In the genomic region with DNA sequence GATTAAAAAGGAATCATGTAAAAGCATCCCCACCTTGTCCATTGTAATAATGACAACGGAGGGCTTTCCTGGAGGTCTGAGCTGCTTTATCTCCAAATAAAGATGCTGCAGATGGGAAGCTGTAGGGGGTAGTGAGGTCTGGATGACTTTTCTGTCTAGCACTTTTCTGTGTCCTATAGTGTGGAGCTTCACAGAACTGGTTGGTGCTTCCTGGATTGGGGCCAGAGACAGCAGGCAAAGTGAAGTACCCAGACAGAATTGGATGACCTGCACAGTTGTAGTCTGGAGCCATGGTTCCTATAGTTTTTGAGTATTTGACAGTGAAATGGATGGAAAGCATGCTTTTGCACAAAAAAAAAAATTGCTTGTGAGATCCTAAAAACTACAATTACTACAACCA, we compare ENCODE assay signal across 15 mouse cellular contexts.
"Had no signal": no experiment of that assay in that cellular context is flagged by ENCODE, and none has a peak within 500 bp of the region (broad histone marks: within the 10 kb centered on the region; RNA-seq: fewer than 3 reads in every experiment).

No protein-coding gene starts in this region.

- H3K9ac ChIP-seq: limb, embryonic 15.5 days; liver, embryonic 12.5 days; lung, embryonic 14.5 days; stomach, embryonic 15.5 days had no signal

- H3K9me3 ChIP-seq: limb, embryonic 15.5 days; liver, embryonic 12.5 days; megakaryocyte, embryonic 14.5 days; stomach, embryonic 15.5 days had no signal

- H3K4me2 ChIP-seq: limb, embryonic 15.5 days; liver, embryonic 12.5 days; lung, embryonic 14.5 days; midbrain, embryonic 11.5 days; stomach, embryonic 15.5 days had no signal

- ATAC-seq: liver, embryonic 12.5 days; midbrain, embryonic 16.5 days had no signal

- H3K4me1 ChIP-seq: limb, embryonic 15.5 days; liver, embryonic 12.5 days; megakaryocyte, embryonic 14.5 days; stomach, embryonic 15.5 days had no signal

- H3K27ac ChIP-seq: layer of hippocampus, adult 2 months; limb, embryonic 15.5 days; liver, embryonic 12.5 days; macrophage; stomach, embryonic 15.5 days had no signal

- H3K36me3 ChIP-seq: limb, embryonic 15.5 days; liver, embryonic 12.5 days; stomach, embryonic 15.5 days had no signal

- DNase-seq: kidney, postnatal 10 days; kidney, postnatal 4 days; lung, embryonic 14.5 days; lung, postnatal 10 days; right cerebral cortex, postnatal 14 days; thymus, adult 2 months; thymus, postnatal 25 days had no signal

- H3K4me3 ChIP-seq: layer of hippocampus, adult 2 months; limb, embryonic 15.5 days; liver, embryonic 12.5 days; megakaryocyte, embryonic 14.5 days; stomach, embryonic 15.5 days had no signal

- H3K27me3 ChIP-seq: limb, embryonic 15.5 days; liver, embryonic 12.5 days; megakaryocyte, embryonic 14.5 days; stomach, embryonic 15.5 days had no signal
